Mouse (Mus musculus) thymus, adult 2 months (tissue): ENCODE results near the gene Serbp1.

Experiments
- CTCF ChIP-seq: fragments of 200-500 bp; IDR thresholded peaks from 2 replicates; pipeline ENCODE4 v1.5.1; 2012; ENCODE audit warnings: mild to moderate bottlenecking, control low read depth, low read length, moderate library complexity, borderline replicate concordance; ENCODE audit not compliant: control insufficient read depth, poor library complexity, insufficient read depth; ENCODE audit errors: extremely low read depth
- POLR2A ChIP-seq: fragments of 200-500 bp; IDR thresholded peaks from 2 replicates; pipeline ENCODE4 v1.6.1; 2012; ENCODE audit warnings: mild to moderate bottlenecking, low read length, control low read depth, moderate library complexity; ENCODE audit not compliant: control insufficient read depth, poor library complexity, insufficient read depth; ENCODE audit errors: extremely low read depth

GRCm38 (mm10) chr6:67309752-67310151, 71.8 kb downstream of the Serbp1 start:
- TF ChIP-seq CTCF (no peak), POLR2A (no peak)
